Mouse (Mus musculus) lung, embryonic 16.5 days (tissue): ENCODE data around the gene Hmgxb4. TPM values are rescaled to one million over a fixed set of nuclear protein-coding genes. Genes with fewer than 3 reads are reported as not detected.

Experiments
- ATAC-seq: fragments of 200-750 bp; cut with Nextera tagmentation; 2 replicates; pipeline ENCODE4 v1.8.0; 2017; ENCODE audit warnings: low read depth, mild to moderate bottlenecking, moderate library complexity
- H3K27ac ChIP-seq: fragments of 300-500 bp; sonication (generic); 2 replicates; pipeline ENCODE4 v1.5.1; 2014; ENCODE audit warnings: mild to moderate bottlenecking, control low read depth, low read length
- H3K27me3 ChIP-seq: fragments of 300-500 bp; sonication (generic); 2 replicates; pipeline ENCODE4 v1.6.1; 2014; ENCODE audit warnings: low read depth, low read length, mixed read lengths; ENCODE audit not compliant: control insufficient read depth, insufficient read depth
- H3K36me3 ChIP-seq: fragments of 300-500 bp; sonication (generic); 2 replicates; pipeline ENCODE4 v1.6.1; 2014; ENCODE audit warnings: low read length; ENCODE audit not compliant: control insufficient read depth, insufficient read depth
- H3K4me1 ChIP-seq: fragments of 300-500 bp; sonication (generic); replicated peaks from 2 replicates; pipeline ENCODE4 v1.6.1; 2014; ENCODE audit warnings: low read length, mixed read lengths; ENCODE audit not compliant: control insufficient read depth, insufficient read depth
- H3K4me2 ChIP-seq: fragments of 300-500 bp; sonication (generic); 2 replicates; pipeline ENCODE4 v1.6.1; 2014; ENCODE audit warnings: low read depth, low read length, control low read depth
- H3K4me3 ChIP-seq: fragments of 300-500 bp; sonication (generic); 2 replicates; pipeline ENCODE4 v1.5.1; 2014; ENCODE audit warnings: mild to moderate bottlenecking, low read length, control low read depth
- H3K9ac ChIP-seq: fragments of 300-500 bp; sonication (generic); 2 replicates; pipeline ENCODE4 v1.6.1; 2014; ENCODE audit warnings: low read length, control low read depth
- H3K9me3 ChIP-seq: fragments of 300-500 bp; sonication (generic); 2 replicates; pipeline ENCODE4 v1.6.1; 2016; ENCODE audit warnings: low read length; ENCODE audit not compliant: control insufficient read depth
- WGBS: fragments of 180-500 bp; shearing (Covaris S2); extraction: QIAGEN DNeasy Blood & Tissue Kit; methylation state at CpG from one replicate; pipeline ENCODE4 v1.1.7; 2014; 5-methylcytosine and 5-hydroxymethylcytosine counted together
- polyA plus RNA-seq: library from polyadenylated mRNA; unstranded; fragments of >200 nt; fragmentation: Nextera tagmentation; extraction: Ambion mirVana; gene quantifications from 2 replicates; pipeline ENCODE4 v1.2.1, GENCODE M21; 2015

Gene Hmgxb4
- polyA plus RNA-seq, 1 experiment from 2014 or later: 35.6 TPM

GRCm38 (mm10) chr8:75078215-75078614 lies 85.1 kb downstream of the Hmgxb4 start:
- H3K9ac ChIP-seq: no peak overlapping the region
- no peaks in the 10 kb centered on the region for H3K36me3 ChIP-seq
- 76% methylated on average over 1 of the region's 1 CpGs for WGBS
- H3K4me2 ChIP-seq: no peak overlapping the region
- H3K27me3 ChIP-seq: no peaks in the 10 kb centered on the region
- H3K9me3 ChIP-seq: no peaks in the 10 kb centered on the region
- peaks cover under 1% of the 10 kb centered on the region; the same call in 1 of the 2 replicates for H3K4me1 ChIP-seq
- no peak overlapping the region for H3K27ac ChIP-seq
- H3K4me3 ChIP-seq: no peak overlapping the region
- no peak for ATAC-seq

- 93% methylated on average over 9 of the region's 9 CpGs for WGBS
- ATAC-seq: no peak
Observed at GRCm38 (mm10) chr8:75078851-75079250, 85.7 kb downstream of the Hmgxb4 start.

More at GRCm38 (mm10) chr8:75078851-75079250, 85.7 kb downstream of the Hmgxb4 start:
- Histone ChIP-seq H3K27me3 (no peaks in the 10 kb centered on the region), H3K4me3 (no peak overlapping the region), H3K27ac (no peak overlapping the region), H3K36me3 (no peaks in the 10 kb centered on the region), H3K9ac (no peak overlapping the region), H3K4me2 (no peak overlapping the region), H3K9me3 (no peaks in the 10 kb centered on the region), H3K4me1 (peaks cover 2% of the 10 kb centered on the region; the same call in 1 of the 2 replicates)

Other genes with a start within 250 kb of the Hmgxb4 start
- 0.15 TPM in 1 of 2 replicates, not detected in the other for gene Isx, start 120.2 kb upstream of the Hmgxb4 start, polyA plus RNA-seq
- 19.8 and 22.1 TPM in 2 replicates for gene Tom1, start 40.3 kb downstream of the Hmgxb4 start, polyA plus RNA-seq
- gene Hmox1, start 100.3 kb downstream of the Hmgxb4 start, polyA plus RNA-seq: 36.5 and 43.7 TPM in 2 replicates
- gene Mcm5, start 116.2 kb downstream of the Hmgxb4 start, polyA plus RNA-seq: 171 and 172 TPM in 2 replicates
- 0.59 and 1.1 TPM in 2 replicates for gene Rasd2, start 220.6 kb downstream of the Hmgxb4 start, polyA plus RNA-seq